ENCODE assay signal across 11 mouse cellular contexts in genomic region chr8:120506562-120506961, GRCm38 (mm10).
DNase-seq lines count a peak whose midpoint lies in the region; ATAC-seq and TF ChIP-seq lines count a peak whose summit lies in the region.
"Had no signal": no experiment of that assay in that cellular context is flagged by ENCODE, and none has a peak within 500 bp of the region (broad histone marks: within the 10 kb centered on the region; RNA-seq: fewer than 3 reads in every experiment).

No protein-coding gene starts in this region.

- TF ChIP-seq CTCF in spleen, adult 2 months (IDR thresholded peaks at IDR 0.05; ENCODE audit: extremely low read depth, insufficient read depth, insufficient read length, insufficient replicate concordance) = peak; percentile 25; the same call in 1 of the 2 replicates

- H3K4me3 ChIP-seq in hindbrain, embryonic 10.5 days = no peak overlapping the region
- H3K4me3 ChIP-seq in hindbrain, embryonic 16.5 days (ENCODE audit: low read length) = no peak overlapping the region
- no peak overlapping the region for H3K4me3 ChIP-seq in spleen, adult 2 months (ENCODE audit: extremely low read depth, insufficient read depth, insufficient read length)
- no peak overlapping the region for H3K4me3 ChIP-seq in limb, embryonic 10.5 days
- H3K4me3 ChIP-seq: embryonic facial prominence, embryonic 12.5 days had no signal

- TF ChIP-seq POLR2A in spleen, adult 2 months (IDR thresholded peaks at IDR 0.05; ENCODE audit: low read depth, low read length) = no peak

- peaks cover 100% of the 10 kb centered on the region for H3K4me1 ChIP-seq in hindbrain, embryonic 10.5 days (replicated peaks)
- peaks cover 76% of the 10 kb centered on the region for H3K4me1 ChIP-seq in hindbrain, embryonic 16.5 days (ENCODE audit: control insufficient read depth, insufficient read depth, low read depth, low read length)
- H3K4me1 ChIP-seq in spleen, adult 2 months (ENCODE audit: control insufficient read depth, insufficient read depth, insufficient read length) = peaks cover 49% of the 10 kb centered on the region
- H3K4me1 ChIP-seq in limb, embryonic 10.5 days = peaks cover 100% of the 10 kb centered on the region

- H3K36me3 ChIP-seq in hindbrain, embryonic 10.5 days = no peaks in the 10 kb centered on the region
- no peaks in the 10 kb centered on the region for H3K36me3 ChIP-seq in hindbrain, embryonic 16.5 days (ENCODE audit: control insufficient read depth, insufficient read depth, low read length)
- no peaks in the 10 kb centered on the region; the same call in 1 of the 2 replicates for H3K36me3 ChIP-seq in spleen, adult 2 months (ENCODE audit: control insufficient read depth, insufficient read depth, low read length)
- H3K36me3 ChIP-seq in limb, embryonic 10.5 days = no peaks in the 10 kb centered on the region
- H3K36me3 ChIP-seq: embryonic facial prominence, embryonic 12.5 days had no signal

- no peak overlapping the region for H3K9ac ChIP-seq in hindbrain, embryonic 16.5 days (ENCODE audit: low read depth, low read length)
- H3K9ac ChIP-seq: embryonic facial prominence, embryonic 12.5 days had no signal

- no peaks in the 10 kb centered on the region for H3K9me3 ChIP-seq in hindbrain, embryonic 10.5 days
- no peaks in the 10 kb centered on the region for H3K9me3 ChIP-seq in hindbrain, embryonic 16.5 days (ENCODE audit: control insufficient read depth, low read length)
- H3K9me3 ChIP-seq in limb, embryonic 10.5 days (replicated peaks) = no peaks in the 10 kb centered on the region
- H3K9me3 ChIP-seq: embryonic facial prominence, embryonic 12.5 days had no signal

- DNase-seq in hindbrain, embryonic 10.5 days (ENCODE audit: low spot score) = no peak
- peak in 1 of 2 experiments; percentile 33 for DNase-seq in spleen, adult 2 months (ENCODE audit: low read depth in 1 of 2, low spot score in 2 of 2)
- DNase-seq in spleen, postnatal 4 days (ENCODE audit: low spot score in 2 of 2) = no peak
- DNase-seq in limb, embryonic 10.5 days (ENCODE audit: low spot score) = no peak
- peak; percentile 61 to 69 for DNase-seq in thymus, postnatal 36 days
- DNase-seq in embryo, embryonic 10 days (ENCODE audit: low spot score) = no peak
- DNase-seq in gastrocnemius, postnatal 10 days = no peak
- DNase-seq: kidney, postnatal 14 days had no signal

- no peak overlapping the region for H3K4me2 ChIP-seq in hindbrain, embryonic 16.5 days (ENCODE audit: low read length)
- H3K4me2 ChIP-seq: embryonic facial prominence, embryonic 12.5 days had no signal

- WGBS in hindbrain, embryonic 10.5 days = 62% methylated on average over 2 of the region's 2 CpGs
- WGBS in hindbrain, embryonic 16.5 days = 54% methylated on average over 2 of the region's 2 CpGs
- 59% methylated on average over 2 of the region's 2 CpGs for WGBS in spleen, adult 2 months
- WGBS in limb, embryonic 10.5 days = 56% methylated on average over 2 of the region's 2 CpGs

- no peak for ATAC-seq in hindbrain, embryonic 16.5 days

- peak overlapping the region; percentile 84 for H3K27ac ChIP-seq in hindbrain, embryonic 10.5 days
- no peak overlapping the region for H3K27ac ChIP-seq in hindbrain, embryonic 16.5 days (ENCODE audit: low read depth, low read length)
- no peak overlapping the region for H3K27ac ChIP-seq in spleen, adult 2 months (ENCODE audit: insufficient read depth, low read length)
- H3K27ac ChIP-seq in limb, embryonic 10.5 days = peak overlapping the region; percentile 38; the same call in 1 of the 2 replicates
- H3K27ac ChIP-seq: embryonic facial prominence, embryonic 12.5 days; macrophage had no signal

- peaks cover 85% of the 10 kb centered on the region for H3K27me3 ChIP-seq in hindbrain, embryonic 10.5 days (ENCODE audit: insufficient read depth, poor library complexity, severe bottlenecking)
- no peaks in the 10 kb centered on the region for H3K27me3 ChIP-seq in hindbrain, embryonic 16.5 days (replicated peaks; ENCODE audit: control insufficient read depth, insufficient read depth, low read length)
- no peaks in the 10 kb centered on the region for H3K27me3 ChIP-seq in spleen, adult 2 months (ENCODE audit: control insufficient read depth, insufficient read depth, low read length)
- H3K27me3 ChIP-seq in limb, embryonic 10.5 days (ENCODE audit: low read depth, poor library complexity, severe bottlenecking) = peaks cover 25% of the 10 kb centered on the region
- H3K27me3 ChIP-seq: embryonic facial prominence, embryonic 12.5 days had no signal

Comparison
In these comparisons a context has a peak if more than half of its experiments do, and no peak if none do; other contexts are left out.
1. H3K27ac ChIP-seq: peak in hindbrain, embryonic 10.5 days (single experiment) and limb, embryonic 10.5 days (single experiment); none in hindbrain, embryonic 16.5 days (single experiment) and spleen, adult 2 months (single experiment).
2. DNase-seq: peak in thymus, postnatal 36 days (2 of 2); none in hindbrain, embryonic 10.5 days (single experiment), spleen, postnatal 4 days (0 of 2), limb, embryonic 10.5 days (single experiment), embryo, embryonic 10 days (single experiment) and gastrocnemius, postnatal 10 days (single experiment).